Mouse (Mus musculus): ENCODE results near the gene H2-M10.6. TPM values are rescaled to one million over a fixed set of nuclear protein-coding genes. Genes with fewer than 3 reads are reported as not detected.

Gene H2-M10.6
- polyA plus RNA-seq, 1 experiment from 2014 or later = not detected

DNA sequence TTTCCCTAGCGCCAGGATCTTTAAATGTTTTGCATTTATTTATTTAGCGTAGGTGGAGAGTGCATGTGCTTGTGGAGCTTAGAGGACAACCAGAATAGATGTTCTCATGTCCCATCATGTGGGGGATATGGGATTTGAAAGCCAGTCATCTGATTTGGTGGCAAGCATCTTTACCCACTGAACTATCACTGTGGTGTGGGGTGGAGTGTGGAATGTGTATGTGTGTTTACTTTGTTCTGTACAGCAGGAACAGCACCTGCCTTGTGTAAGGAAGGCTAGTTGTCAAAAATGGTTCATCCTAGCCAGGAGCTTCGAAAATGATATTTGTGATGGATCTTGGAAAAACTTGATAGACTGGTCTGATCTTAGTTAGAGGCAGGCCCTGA is 24.4 kb downstream of the H2-M10.6 start:
- no peaks in the 10 kb centered on the region for H3K36me3 ChIP-seq (ENCODE audit: control insufficient read depth, insufficient read depth, low read length)
- DNase-seq (no peak), ATAC-seq (ENCODE audit: low FRiP score, low TSS enrichment) (0 out of 2 replicates have a peak, but pooled peaks have one; percentile 9)
- no peaks in the 10 kb centered on the region for H3K9me3 ChIP-seq (ENCODE audit: control insufficient read depth, low read length)
- H3K27me3 ChIP-seq (ENCODE audit: control insufficient read depth, insufficient read depth, low read length) = no peaks in the 10 kb centered on the region
- peak overlapping the region; percentile 64 for H3K4me2 ChIP-seq (ENCODE audit: low read length)
- peak overlapping the region; percentile 91 for H3K27ac ChIP-seq (replicated peaks; ENCODE audit: low read depth, low read length)
- peak overlapping the region; percentile 80 for H3K4me3 ChIP-seq (replicated peaks; ENCODE audit: low read depth, low read length)
- 13% methylated on average over 3 of the region's 3 CpGs for WGBS
- peaks cover 10% of the 10 kb centered on the region; the same call in 1 of the 2 replicates for H3K4me1 ChIP-seq (ENCODE audit: control insufficient read depth, insufficient read depth, low read length)
- H3K9ac ChIP-seq (replicated peaks; ENCODE audit: low read length) = peak overlapping the region; percentile 84; the same call in 1 of the 2 replicates

DNA sequence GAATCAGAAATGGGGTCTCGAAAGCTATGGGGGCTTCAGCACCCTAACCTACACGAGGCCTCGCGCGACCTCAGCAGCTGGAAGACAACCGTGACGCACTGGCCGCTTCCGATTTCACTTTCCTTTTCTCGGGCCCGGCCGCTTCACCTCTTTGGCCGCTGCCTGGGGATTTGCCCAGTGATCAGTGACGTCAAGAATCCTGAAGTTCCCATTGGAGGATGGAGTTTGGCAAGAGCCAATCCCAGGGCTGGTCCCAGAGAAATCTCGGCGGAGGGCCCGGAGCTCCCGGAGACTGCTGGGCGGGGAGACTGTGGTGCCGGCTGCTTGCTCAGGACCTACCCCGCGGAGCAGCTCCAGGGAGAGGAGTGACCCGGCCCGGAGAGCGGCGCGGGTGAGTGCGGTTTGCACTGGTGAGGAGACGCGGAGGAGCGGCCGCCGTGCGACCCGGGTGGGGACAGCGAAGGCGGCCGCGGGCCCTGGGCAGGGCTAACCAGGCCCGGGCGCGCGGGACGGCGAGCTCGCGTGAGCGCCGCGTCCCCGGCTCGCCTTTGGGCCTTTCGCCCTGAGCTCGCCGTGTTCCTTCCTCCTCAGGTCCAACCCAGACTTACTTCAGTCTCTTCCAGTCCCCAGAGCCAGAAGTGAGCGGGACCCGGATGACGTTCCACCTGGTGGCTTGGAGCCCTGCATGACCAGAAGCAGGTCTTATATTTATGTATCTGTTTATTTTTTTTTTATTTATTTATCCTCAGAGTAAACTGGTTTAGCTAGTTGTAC is 25.1 kb downstream of the H2-M10.6 start, which contains the start of gene Trim26:
TSS of gene Trim26 (plus strand) at position 261 of the 774 bp plus-strand sequence.
- peak; percentile 98 for ATAC-seq (ENCODE audit: low FRiP score, low TSS enrichment)
- Histone ChIP-seq H3K4me3 (replicated peaks; ENCODE audit: low read depth, low read length) (peak within 1 kb of the TSS; percentile 80), H3K27me3 (ENCODE audit: control insufficient read depth, insufficient read depth, low read length) (no peaks in the 10 kb centered on the region)

DNA sequence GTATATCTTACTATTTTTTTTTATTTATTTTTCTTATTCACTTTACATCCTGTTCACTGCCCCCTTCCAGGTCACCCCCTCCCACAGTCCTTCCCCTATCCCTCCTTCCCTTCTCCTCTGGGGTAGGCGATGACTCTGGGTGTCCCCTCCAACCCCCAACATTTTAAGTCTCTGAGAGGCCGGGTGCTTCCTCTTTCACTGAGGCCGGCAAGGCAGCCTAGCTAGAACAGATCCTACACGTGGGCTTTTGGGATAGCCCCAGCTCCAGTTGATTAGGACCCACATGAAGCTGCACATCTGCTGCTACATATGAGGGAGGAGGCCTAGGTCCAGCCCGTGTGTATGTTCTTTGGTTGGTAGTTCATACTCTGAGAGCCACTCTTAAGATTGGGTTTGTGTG is 27.0 kb downstream of the H2-M10.6 start:
- 88% methylated on average over 5 of the region's 5 CpGs for WGBS
- H3K27ac ChIP-seq (replicated peaks; ENCODE audit: low read depth, low read length) = no peak overlapping the region
- H3K9me3 ChIP-seq (ENCODE audit: control insufficient read depth, low read length) = no peaks in the 10 kb centered on the region
- H3K9ac ChIP-seq (replicated peaks; ENCODE audit: low read length) = no peak overlapping the region
- 0 out of 2 replicates have a peak, but pooled peaks cover 6% of the 10 kb centered on the region for H3K36me3 ChIP-seq (ENCODE audit: control insufficient read depth, insufficient read depth, low read length)
- peaks cover 10% of the 10 kb centered on the region; the same call in 1 of the 2 replicates for H3K4me1 ChIP-seq (ENCODE audit: control insufficient read depth, insufficient read depth, low read length)
- DNase-seq (no peak), ATAC-seq (ENCODE audit: low FRiP score, low TSS enrichment) (no peak)
- H3K4me3 ChIP-seq (replicated peaks; ENCODE audit: low read depth, low read length) = no peak overlapping the region
- H3K4me2 ChIP-seq (ENCODE audit: low read length) = no peak overlapping the region
- no peaks in the 10 kb centered on the region for H3K27me3 ChIP-seq (ENCODE audit: control insufficient read depth, insufficient read depth, low read length)

More for the DNA sequence above, 25.1 kb downstream of the H2-M10.6 start, which contains the start of gene Trim26:
- peak; percentile 98 for DNase-seq
- peak within 1 kb of the TSS; percentile 84 for H3K9ac ChIP-seq (replicated peaks; ENCODE audit: low read length)
- H3K4me1 ChIP-seq (ENCODE audit: control insufficient read depth, insufficient read depth, low read length) = peaks cover 10% of the 10 kb centered on the region; the same call in 1 of the 2 replicates
- H3K27ac ChIP-seq (replicated peaks; ENCODE audit: low read depth, low read length) = peak within 1 kb of the TSS; percentile 91
- H3K4me2 ChIP-seq (ENCODE audit: low read length) = peak within 1 kb of the TSS; percentile 64
- 0 out of 2 replicates have a peak, but pooled peaks cover under 1% of the 10 kb centered on the region for H3K36me3 ChIP-seq (ENCODE audit: control insufficient read depth, insufficient read depth, low read length)
- no peaks in the 10 kb centered on the region for H3K9me3 ChIP-seq (ENCODE audit: control insufficient read depth, low read length)
- under 1% methylated on average over 58 of the region's 58 CpGs for WGBS

DNA sequence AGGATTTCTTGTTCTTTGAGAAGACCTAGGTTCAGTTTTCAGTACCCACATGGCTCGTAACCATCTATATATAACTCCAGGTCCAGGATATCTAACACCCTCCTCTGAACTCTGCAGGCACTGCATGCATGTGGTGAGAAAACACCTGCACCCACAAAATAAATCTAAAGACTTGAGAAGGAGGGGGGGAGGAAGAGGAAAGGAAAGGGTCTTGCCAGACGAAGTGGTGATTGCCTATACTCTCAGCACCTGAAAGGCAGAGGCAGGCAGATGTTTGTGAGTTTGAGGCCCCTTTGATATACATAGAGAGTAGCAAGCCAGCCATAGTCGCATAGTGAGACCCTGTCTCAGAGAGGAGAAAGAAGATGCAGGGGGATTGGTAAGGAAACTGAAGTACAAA is 28.0 kb downstream of the H2-M10.6 start:
- Histone ChIP-seq H3K27ac (replicated peaks; ENCODE audit: low read depth, low read length) (no peak overlapping the region), H3K27me3 (ENCODE audit: control insufficient read depth, insufficient read depth, low read length) (no peaks in the 10 kb centered on the region), H3K4me2 (ENCODE audit: low read length) (no peak overlapping the region), H3K4me3 (replicated peaks; ENCODE audit: low read depth, low read length) (no peak overlapping the region), H3K9me3 (ENCODE audit: control insufficient read depth, low read length) (no peaks in the 10 kb centered on the region), H3K9ac (replicated peaks; ENCODE audit: low read length) (no peak overlapping the region), H3K4me1 (ENCODE audit: control insufficient read depth, insufficient read depth, low read length) (peaks cover 10% of the 10 kb centered on the region; the same call in 1 of the 2 replicates), H3K36me3 (ENCODE audit: control insufficient read depth, insufficient read depth, low read length) (0 out of 2 replicates have a peak, but pooled peaks cover 9% of the 10 kb centered on the region)
- ATAC-seq (ENCODE audit: low FRiP score, low TSS enrichment) (no peak), DNase-seq (no peak)
- WGBS = 87% methylated on average over 3 of the region's 3 CpGs

DNA sequence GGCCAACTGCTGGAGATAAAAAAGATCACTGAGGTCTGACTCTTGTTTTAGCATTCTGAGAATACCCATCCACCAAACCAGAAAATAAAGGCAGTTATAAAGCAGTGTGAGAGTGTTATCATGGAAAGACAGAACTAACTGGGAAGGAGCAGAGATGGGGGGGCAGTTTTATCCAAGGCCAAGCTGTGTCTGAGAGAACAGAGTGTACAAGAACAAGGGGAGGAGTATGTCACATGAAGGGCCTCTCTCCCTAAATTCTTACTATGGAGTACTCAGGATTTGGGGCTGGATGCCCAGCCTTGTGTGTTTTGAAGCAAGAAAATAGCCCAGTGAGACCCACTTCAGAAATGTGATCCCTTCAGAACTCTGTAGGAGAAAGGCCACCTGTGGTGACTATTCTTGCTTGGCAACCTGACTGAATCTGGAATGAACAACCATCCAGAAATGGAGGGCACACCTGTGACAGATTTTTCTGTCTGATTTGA is 29.0 kb downstream of the H2-M10.6 start:
- DNase-seq (no peak), ATAC-seq (ENCODE audit: low FRiP score, low TSS enrichment) (no peak)
- Histone ChIP-seq H3K27ac (replicated peaks; ENCODE audit: low read depth, low read length) (no peak overlapping the region), H3K36me3 (ENCODE audit: control insufficient read depth, insufficient read depth, low read length) (0 out of 2 replicates have a peak, but pooled peaks cover 9% of the 10 kb centered on the region), H3K4me2 (ENCODE audit: low read length) (no peak overlapping the region), H3K4me1 (ENCODE audit: control insufficient read depth, insufficient read depth, low read length) (peaks cover 9% of the 10 kb centered on the region; the same call in 1 of the 2 replicates), H3K9ac (replicated peaks; ENCODE audit: low read length) (no peak overlapping the region), H3K9me3 (ENCODE audit: control insufficient read depth, low read length) (no peaks in the 10 kb centered on the region), H3K27me3 (ENCODE audit: control insufficient read depth, insufficient read depth, low read length) (no peaks in the 10 kb centered on the region), H3K4me3 (replicated peaks; ENCODE audit: low read depth, low read length) (no peak overlapping the region)

DNA sequence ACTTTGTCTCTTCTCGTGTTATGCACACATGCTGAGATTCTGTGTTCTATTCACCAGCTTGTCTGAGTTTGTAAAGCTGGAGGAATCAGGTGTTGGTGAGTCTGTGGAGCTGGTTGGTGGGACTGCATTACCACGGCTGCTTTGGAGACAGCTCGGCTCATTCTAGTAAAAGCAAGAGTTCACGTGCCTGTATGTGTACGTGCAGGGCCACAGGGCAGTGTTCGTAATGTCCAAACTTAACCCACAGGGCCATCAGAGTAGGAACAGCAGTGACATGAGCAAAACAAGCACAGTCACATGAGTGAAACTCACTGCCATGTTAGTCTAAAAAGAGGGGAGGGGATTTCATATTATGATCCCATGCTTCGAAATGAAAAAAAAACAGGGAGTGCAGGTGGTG is 31.7 kb downstream of the H2-M10.6 start:
- Histone ChIP-seq H3K9me3 (ENCODE audit: control insufficient read depth, low read length) (no peaks in the 10 kb centered on the region), H3K27ac (replicated peaks; ENCODE audit: low read depth, low read length) (no peak overlapping the region), H3K4me3 (replicated peaks; ENCODE audit: low read depth, low read length) (no peak overlapping the region), H3K4me1 (ENCODE audit: control insufficient read depth, insufficient read depth, low read length) (no peaks in the 10 kb centered on the region), H3K4me2 (ENCODE audit: low read length) (no peak overlapping the region), H3K27me3 (ENCODE audit: control insufficient read depth, insufficient read depth, low read length) (no peaks in the 10 kb centered on the region), H3K9ac (replicated peaks; ENCODE audit: low read length) (no peak overlapping the region), H3K36me3 (ENCODE audit: control insufficient read depth, insufficient read depth, low read length) (0 out of 2 replicates have a peak, but pooled peaks cover 15% of the 10 kb centered on the region)
- WGBS = 81% methylated on average over 7 of the region's 7 CpGs
- DNase-seq = no peak
- ATAC-seq (ENCODE audit: low FRiP score, low TSS enrichment) = no peak

DNA sequence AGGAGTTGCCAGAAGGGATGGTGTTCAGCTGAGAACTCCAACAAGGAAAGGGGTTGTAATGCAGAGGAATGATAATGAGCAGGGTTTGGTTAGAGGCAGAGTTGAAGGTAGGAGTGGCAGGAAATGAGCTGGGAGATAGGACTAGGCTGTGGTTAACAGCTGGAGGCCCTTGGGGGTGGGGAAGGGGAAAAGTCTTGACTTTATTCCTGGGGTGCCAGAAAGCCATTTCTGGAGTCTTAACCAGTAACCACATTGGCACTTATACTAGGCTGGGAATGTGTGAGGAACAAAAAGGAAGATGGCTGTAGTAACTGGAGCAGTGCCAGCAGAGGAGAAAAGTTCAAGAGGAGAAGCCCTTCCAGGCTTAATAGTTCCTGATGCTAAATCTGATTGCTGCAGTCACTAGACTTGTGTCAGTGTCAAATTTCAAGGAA is 32.3 kb downstream of the H2-M10.6 start:
- Histone ChIP-seq H3K4me2 (ENCODE audit: low read length) (no peak overlapping the region), H3K9me3 (ENCODE audit: control insufficient read depth, low read length) (no peaks in the 10 kb centered on the region)

DNA sequence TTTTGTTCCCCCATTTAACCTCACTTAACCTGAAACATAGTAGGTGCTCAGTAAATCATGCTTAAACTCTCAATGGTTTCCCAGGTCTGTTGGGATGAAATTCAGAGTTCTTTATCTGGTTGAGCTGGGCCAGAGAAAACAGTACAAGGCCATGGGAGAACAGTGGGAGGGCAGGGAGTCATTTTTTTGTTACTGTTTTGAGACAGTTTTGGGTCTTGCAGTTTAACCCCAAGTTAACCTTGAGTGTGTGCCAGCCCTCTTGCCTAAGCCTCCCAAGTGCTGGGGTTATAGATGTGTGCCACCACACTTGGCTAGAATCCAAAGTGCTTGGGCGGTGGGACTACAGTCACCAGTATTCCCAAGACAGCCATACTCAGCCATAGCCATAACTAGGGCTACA is 32.8 kb downstream of the H2-M10.6 start:
- no peak for DNase-seq
- Histone ChIP-seq H3K9me3 (ENCODE audit: control insufficient read depth, low read length) (no peaks in the 10 kb centered on the region), H3K4me3 (replicated peaks; ENCODE audit: low read depth, low read length) (no peak overlapping the region), H3K27me3 (ENCODE audit: control insufficient read depth, insufficient read depth, low read length) (no peaks in the 10 kb centered on the region), H3K4me2 (ENCODE audit: low read length) (no peak overlapping the region), H3K9ac (replicated peaks; ENCODE audit: low read length) (no peak overlapping the region), H3K27ac (replicated peaks; ENCODE audit: low read depth, low read length) (no peak overlapping the region), H3K4me1 (ENCODE audit: control insufficient read depth, insufficient read depth, low read length) (no peaks in the 10 kb centered on the region), H3K36me3 (ENCODE audit: control insufficient read depth, insufficient read depth, low read length) (0 out of 2 replicates have a peak, but pooled peaks cover 15% of the 10 kb centered on the region)
- 83% methylated on average over 1 of the region's 1 CpGs for WGBS
- no peak for ATAC-seq (ENCODE audit: low FRiP score, low TSS enrichment)

More for the DNA sequence above, 32.3 kb downstream of the H2-M10.6 start:
- no peak overlapping the region for H3K9ac ChIP-seq (replicated peaks; ENCODE audit: low read length)
- ATAC-seq (ENCODE audit: low FRiP score, low TSS enrichment) = no peak
- H3K4me3 ChIP-seq (replicated peaks; ENCODE audit: low read depth, low read length) = no peak overlapping the region
- H3K27me3 ChIP-seq (ENCODE audit: control insufficient read depth, insufficient read depth, low read length) = no peaks in the 10 kb centered on the region
- no peaks in the 10 kb centered on the region for H3K4me1 ChIP-seq (ENCODE audit: control insufficient read depth, insufficient read depth, low read length)
- no peak overlapping the region for H3K27ac ChIP-seq (replicated peaks; ENCODE audit: low read depth, low read length)
- 0 out of 2 replicates have a peak, but pooled peaks cover 15% of the 10 kb centered on the region for H3K36me3 ChIP-seq (ENCODE audit: control insufficient read depth, insufficient read depth, low read length)
- DNase-seq = no peak
